Mouse (Mus musculus) kidney, adult 2 months (tissue): ENCODE results near the gene Gm3646.

Source experiments
- CTCF ChIP-seq: fragments of 200-500 bp; conservative IDR thresholded peaks from 2 replicates; pipeline ENCODE4 v1.5.1; 2011; ENCODE audit warnings: low read depth, mild to moderate bottlenecking, control low read depth, low read length, moderate library complexity, mixed read lengths; ENCODE audit not compliant: insufficient read depth, insufficient read length
- POLR2A ChIP-seq: fragments of 200-500 bp; IDR thresholded peaks from one replicate; pipeline ENCODE4 v1.6.1; 2011; ENCODE audit warnings: low read depth, low read length, control low read depth

DNA sequence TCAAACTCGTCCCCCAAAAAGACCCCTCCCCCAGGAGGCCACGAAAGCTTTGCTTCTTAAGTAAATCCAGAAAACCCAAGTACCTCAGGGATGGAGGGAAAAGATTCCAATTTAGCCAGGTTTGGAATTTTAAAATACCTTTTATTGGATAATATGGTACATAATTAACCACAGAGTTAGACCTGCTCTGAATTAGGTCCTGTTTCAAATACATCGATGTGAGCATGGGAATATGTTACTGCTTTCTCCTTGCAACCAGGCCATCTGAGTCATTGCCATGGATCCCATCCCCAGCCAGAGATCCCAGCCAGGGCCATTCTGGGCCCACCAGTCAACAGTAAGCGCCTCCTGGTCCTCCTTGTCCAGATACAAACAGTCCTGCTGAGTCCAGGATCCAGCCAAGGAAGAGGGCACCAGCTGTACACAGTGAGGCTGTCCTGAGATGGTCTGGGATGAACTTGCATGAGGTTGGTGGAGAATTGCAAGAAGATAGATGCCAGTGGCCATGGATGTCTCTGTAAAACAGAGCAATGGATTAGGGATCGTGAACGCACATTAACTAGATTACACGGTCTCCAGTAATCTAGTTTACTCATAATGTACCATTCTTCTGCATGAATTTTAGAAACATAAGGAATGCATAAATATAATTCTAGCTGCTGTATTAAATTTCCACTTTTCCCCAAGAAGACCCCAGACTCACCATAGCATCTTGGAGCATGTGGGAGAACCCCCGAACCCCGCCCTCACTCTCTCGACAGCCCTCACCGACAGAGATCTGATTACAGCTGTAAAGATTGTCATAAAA is 25.9 kb upstream of the Gm3646 start:
- TF ChIP-seq CTCF (no peak), POLR2A (no peak)
